Mouse (Mus musculus): ENCODE results near the gene Npepl1. TPM values are rescaled to one million over a fixed set of nuclear protein-coding genes. Genes with fewer than 3 reads are reported as not detected.

Npepl1 gene
- polyA plus RNA-seq (2012; ENCODE audit: insufficient read depth, insufficient read length, missing spikeins), result 53.2 and 53.4 TPM in 2 replicates

DNA sequence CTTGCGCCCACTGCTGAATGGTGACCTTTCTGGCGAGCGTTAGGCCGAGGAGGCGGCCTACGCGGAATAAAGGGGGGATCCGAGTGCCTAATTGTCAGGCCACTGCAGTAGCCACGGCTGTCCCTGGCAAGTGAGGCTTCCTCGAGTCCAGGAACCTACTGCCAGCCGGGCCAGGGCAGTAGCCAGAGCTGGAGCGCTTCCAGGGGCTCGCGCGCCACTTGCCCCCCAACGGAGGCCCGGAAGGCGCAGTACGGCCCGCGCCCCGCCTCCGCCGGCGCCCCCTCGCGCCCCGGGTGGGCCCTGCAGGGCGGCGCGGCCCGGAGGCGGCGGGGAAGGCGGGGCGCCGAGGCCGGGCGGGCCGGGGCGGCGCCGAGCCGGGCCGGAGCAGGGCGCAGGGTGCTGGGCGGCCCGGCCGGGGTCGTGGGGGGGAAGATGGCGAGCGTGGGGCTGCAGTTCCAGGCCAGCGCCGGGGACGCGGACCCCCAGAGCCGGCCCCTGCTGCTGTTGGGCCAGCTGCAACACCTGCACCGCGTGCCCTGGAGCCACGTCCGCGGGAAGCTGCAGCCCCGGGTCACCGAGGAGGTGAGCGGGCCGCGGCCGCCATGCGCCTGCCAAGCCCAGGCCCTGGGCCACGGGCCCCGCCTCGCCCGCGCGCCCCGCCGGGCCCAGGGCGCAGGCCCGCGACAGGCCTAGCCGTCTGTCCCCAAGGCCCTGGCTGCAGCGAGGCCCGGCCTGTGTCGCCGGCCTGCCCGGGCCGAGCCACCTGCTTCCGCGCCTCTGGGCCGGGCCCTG is at the start of gene Npepl1:
Npepl1 (plus strand) TSS at position 359 of the 792 bp plus-strand sequence.
- Histone ChIP-seq H3K4me1 (ENCODE audit: control insufficient read depth, insufficient read depth, insufficient read length, low read length) (peaks cover 5% of the 10 kb centered on the region; the same call in 1 of the 2 replicates), H3K4me3 (ENCODE audit: insufficient read depth, low read depth, low read length) (peak within 1 kb of the TSS; percentile 75)

DNA sequence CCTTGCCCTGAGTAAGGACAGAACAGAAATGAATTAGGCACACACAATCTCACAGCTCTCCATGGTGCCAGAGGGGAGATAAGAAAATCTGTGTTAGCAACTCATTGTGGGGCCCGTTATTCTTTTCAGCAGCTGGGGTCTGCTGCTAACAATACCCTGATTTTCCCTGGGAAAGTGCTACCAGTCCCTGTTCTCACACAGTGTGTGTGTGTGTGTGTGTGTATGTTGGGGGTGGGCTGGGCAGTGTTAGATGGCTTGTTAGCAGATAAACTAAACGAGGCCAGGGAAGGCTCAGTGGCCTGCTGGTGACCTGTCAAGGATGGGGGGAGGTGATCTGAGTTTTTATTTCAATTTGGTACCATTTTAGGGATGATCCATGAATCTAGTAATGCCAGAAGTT is 48.9 kb upstream of the Npepl1 start:
- Histone ChIP-seq H3K4me1 (ENCODE audit: control insufficient read depth, insufficient read depth, insufficient read length, low read length) (no peaks in the 10 kb centered on the region), H3K4me3 (ENCODE audit: insufficient read depth, low read depth, low read length) (no peak overlapping the region), H3K27ac (replicated peaks; ENCODE audit: low read depth, low read length) (no peak overlapping the region)

More for the DNA sequence above, at the start of gene Npepl1:
- peak within 1 kb of the TSS; percentile 40 for H3K27ac ChIP-seq (replicated peaks; ENCODE audit: low read depth, low read length)

DNA sequence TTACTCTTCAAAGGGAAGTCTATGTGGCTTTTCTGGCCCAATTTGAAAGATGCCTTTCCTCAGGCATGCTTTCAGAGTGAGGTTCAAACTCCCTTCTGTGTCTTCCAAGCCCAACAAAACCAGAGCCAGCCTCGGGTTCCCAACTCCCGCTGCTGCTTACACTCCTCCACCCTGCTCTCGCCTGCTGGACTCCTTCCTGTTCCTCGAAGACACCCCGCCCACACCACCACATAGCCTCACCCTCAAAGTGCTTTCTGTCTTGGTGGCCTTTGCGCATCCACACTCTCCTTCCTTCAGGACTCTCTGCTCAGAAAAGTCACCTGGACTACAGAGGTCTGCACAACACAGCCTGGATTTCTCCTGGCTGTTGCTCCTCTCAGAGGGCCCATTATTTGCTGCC is 47.1 kb upstream of the Npepl1 start:
- H3K4me3 ChIP-seq (ENCODE audit: insufficient read depth, low read depth, low read length), result no peak overlapping the region
- no peak overlapping the region for H3K27ac ChIP-seq (replicated peaks; ENCODE audit: low read depth, low read length)
- no peaks in the 10 kb centered on the region for H3K4me1 ChIP-seq (ENCODE audit: control insufficient read depth, insufficient read depth, insufficient read length, low read length)

DNA sequence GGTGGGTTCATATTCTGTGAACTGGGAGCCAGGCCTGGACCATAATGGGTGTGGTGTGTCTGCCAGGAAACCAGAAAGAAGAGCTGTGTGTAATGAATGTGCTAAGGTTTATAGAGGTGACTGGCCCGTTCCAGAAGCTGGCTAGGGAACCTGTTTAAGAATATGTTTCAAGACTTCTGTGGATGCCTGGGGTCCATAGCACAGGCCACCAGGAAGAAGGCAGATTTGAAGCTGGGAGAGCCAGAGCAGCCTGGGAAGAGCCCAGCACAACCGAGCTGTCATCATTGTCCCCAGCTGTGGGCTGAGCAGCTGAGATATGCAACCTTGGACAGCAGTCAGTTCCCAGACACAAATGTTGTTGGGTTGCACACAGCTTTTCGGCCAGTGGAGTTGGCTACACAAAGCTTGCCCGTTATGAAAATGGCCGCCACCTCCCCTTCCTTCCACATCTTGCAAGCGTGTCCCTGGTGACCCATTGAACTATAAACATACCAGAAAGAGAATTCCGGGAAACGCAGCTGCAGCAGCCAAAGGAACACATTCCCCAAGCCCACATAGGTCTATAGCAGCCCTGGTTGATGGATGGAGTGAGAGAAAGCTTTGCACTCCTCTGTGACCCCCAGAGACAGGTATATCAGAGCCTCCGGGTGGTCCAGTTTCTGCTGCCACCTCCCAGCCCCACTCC is 46.5 kb upstream of the Npepl1 start:
- Histone ChIP-seq H3K27ac (replicated peaks; ENCODE audit: low read depth, low read length) (no peak overlapping the region), H3K4me3 (ENCODE audit: insufficient read depth, low read depth, low read length) (no peak overlapping the region), H3K4me1 (ENCODE audit: control insufficient read depth, insufficient read depth, insufficient read length, low read length) (no peaks in the 10 kb centered on the region)

DNA sequence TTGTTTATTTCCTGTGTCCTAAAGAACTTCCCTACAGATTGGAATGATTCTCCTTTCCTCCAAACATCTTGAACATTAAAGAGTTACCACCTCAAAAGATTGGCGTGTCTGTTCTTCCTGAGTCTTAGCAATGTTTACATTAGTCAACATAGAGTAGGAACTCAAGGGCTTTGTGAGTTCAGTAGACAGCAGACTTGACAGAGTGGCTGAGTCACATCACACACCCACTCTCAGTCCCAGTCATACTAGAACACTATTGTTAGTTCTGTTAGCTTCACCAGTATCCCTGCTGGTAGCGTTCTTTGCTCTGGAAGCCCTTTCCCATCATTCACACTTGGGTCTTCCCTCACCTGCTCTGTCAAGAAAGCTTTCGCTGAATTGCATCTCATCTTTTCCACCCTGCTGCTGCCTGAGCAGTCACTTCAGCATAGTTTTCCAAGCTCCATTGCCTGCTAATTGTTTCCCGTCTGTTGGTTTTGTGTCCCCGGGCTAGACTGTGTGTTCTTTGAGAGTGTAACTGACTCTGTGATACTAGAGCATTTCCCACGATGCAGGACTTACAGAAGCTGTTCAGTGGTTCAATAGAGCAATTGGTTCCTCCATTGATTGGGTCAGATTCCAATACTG is 42.2 kb upstream of the Npepl1 start:
- Histone ChIP-seq H3K4me3 (ENCODE audit: insufficient read depth, low read depth, low read length) (no peak overlapping the region), H3K27ac (replicated peaks; ENCODE audit: low read depth, low read length) (no peak overlapping the region), H3K4me1 (ENCODE audit: control insufficient read depth, insufficient read depth, insufficient read length, low read length) (no peaks in the 10 kb centered on the region)

DNA sequence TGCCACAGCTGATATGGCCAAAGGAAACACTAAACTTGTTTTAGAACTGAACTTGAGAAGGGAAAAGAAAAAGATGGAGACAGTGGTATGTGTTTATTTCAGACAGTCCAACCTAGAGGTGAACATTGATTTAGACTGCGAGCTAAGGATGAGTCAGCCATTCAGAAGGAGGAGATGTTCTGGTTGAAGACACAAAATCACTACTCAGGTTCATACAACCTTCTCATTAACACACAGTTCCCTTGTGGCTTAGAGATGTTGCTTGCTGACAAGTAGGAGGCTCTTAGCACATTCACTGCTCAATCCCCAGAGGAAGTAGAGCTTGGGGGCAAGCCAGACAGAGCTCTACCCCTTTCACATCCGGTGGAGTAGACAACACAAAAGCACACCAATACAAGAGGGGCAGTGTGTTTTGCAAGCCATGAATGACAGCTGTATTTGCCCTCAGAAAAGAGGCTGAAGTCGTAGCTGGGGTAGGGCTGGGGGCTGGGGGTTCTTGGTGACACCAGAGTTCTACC is 40.6 kb upstream of the Npepl1 start:
- Histone ChIP-seq H3K27ac (replicated peaks; ENCODE audit: low read depth, low read length) (no peak overlapping the region), H3K4me1 (ENCODE audit: control insufficient read depth, insufficient read depth, insufficient read length, low read length) (no peaks in the 10 kb centered on the region), H3K4me3 (ENCODE audit: insufficient read depth, low read depth, low read length) (no peak overlapping the region)

DNA sequence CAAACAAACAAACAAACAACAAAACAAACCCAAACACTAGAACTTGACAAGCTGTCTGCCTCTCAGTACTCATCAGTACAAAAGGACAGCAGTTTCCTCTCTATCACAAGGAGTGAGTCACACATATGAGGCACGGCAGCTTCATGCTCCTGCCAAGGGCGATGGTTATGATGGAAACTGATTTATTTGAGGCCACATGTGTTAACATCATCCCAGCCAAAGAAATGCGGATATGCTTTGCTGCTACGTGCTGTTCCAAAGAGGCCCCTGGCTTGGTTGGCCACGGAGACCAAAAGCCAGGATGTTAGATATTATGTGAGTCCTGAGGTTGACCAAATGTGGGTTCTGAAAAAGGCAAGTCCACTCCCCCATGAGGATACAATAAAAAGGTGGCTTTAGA is 38.7 kb upstream of the Npepl1 start:
- no peak overlapping the region for H3K4me3 ChIP-seq (ENCODE audit: insufficient read depth, low read depth, low read length)
- H3K27ac ChIP-seq (replicated peaks; ENCODE audit: low read depth, low read length), result no peak overlapping the region
- peaks cover 5% of the 10 kb centered on the region for H3K4me1 ChIP-seq (ENCODE audit: control insufficient read depth, insufficient read depth, insufficient read length, low read length)

DNA sequence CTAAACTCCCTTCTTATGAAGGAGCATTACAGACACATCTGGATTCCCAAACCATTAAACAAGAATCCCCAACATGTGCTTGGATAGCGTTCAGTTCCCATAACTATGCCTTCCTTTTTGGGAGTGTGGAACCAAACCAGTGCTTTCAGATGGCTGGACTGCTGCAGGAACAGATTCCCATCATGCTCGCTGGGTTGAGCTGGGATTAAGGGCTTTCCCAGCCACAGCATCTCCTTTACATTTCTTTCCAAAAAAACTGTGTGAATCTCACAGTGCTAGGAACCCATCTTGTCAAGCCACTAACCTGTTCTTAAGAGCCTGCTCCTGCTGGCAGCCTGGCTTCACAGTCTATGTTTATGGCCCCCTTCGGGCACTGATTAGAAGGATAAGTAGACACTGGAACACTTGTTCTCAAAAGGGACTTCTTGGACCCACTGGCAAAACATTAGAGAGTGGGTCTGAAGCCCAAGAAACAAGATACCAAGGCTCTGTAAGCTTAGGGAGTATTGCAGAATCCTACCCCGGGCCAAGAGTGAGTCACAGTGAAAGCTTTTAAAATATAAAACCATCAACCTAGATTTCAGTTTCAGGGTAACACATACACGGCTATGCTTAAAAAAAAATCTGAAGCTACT is 36.9 kb upstream of the Npepl1 start:
- Histone ChIP-seq H3K4me3 (ENCODE audit: insufficient read depth, low read depth, low read length) (no peak overlapping the region), H3K27ac (replicated peaks; ENCODE audit: low read depth, low read length) (no peak overlapping the region), H3K4me1 (ENCODE audit: control insufficient read depth, insufficient read depth, insufficient read length, low read length) (peaks cover 9% of the 10 kb centered on the region)

DNA sequence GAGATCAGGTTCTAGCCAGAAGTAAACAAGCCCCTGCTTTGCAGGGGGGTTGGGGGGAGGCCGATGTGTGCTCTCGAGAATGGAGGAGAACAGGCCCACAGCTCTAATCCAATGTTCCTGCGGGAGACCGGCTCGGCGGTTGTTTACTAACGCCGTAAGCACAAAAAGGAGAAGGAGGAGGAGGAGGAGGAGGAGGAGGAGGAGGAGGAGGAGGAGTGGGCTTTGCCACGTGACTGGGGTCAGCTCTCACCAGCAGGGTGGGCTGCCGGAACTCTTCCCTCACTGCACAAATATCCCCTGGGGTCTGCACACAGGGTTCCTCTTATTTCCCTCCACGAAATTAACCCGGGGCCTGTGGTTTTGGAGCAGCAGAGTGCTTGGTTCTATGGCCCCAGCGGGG is 35.5 kb upstream of the Npepl1 start:
- H3K27ac ChIP-seq (replicated peaks; ENCODE audit: low read depth, low read length), result no peak overlapping the region
- peak overlapping the region; percentile 35; the same call in 1 of the 2 replicates for H3K4me3 ChIP-seq (ENCODE audit: insufficient read depth, low read depth, low read length)
- H3K4me1 ChIP-seq (ENCODE audit: control insufficient read depth, insufficient read depth, insufficient read length, low read length), result peaks cover 9% of the 10 kb centered on the region

DNA sequence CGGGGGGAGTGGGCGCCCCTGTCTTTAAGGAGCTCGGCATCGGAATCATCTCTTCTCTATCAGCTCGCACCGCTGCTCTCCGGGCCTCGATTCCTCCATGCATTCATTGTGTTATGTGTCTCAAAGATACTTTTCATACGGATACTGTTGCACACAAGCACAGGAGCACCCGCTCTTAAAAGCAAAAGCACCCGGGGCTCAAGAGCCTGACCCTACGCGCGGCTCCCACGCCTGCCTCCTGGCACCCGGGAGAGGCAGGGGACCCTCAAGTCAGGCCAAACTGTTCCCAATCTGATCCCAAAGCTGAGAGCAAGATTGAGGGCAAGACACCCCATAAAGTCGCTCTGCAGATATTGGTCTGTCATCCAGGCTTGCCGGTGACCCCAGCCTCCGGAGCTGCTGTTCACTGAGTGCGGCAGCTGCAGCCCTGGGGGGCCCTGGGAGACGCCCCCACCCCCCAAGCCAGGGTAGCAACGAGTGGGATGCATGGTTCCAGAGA is 35.0 kb upstream of the Npepl1 start:
- peaks cover 9% of the 10 kb centered on the region for H3K4me1 ChIP-seq (ENCODE audit: control insufficient read depth, insufficient read depth, insufficient read length, low read length)
- peak overlapping the region; percentile 35 for H3K4me3 ChIP-seq (ENCODE audit: insufficient read depth, low read depth, low read length)
- no peak overlapping the region; the same call in 1 of the 2 replicates for H3K27ac ChIP-seq (replicated peaks; ENCODE audit: low read depth, low read length)

DNA sequence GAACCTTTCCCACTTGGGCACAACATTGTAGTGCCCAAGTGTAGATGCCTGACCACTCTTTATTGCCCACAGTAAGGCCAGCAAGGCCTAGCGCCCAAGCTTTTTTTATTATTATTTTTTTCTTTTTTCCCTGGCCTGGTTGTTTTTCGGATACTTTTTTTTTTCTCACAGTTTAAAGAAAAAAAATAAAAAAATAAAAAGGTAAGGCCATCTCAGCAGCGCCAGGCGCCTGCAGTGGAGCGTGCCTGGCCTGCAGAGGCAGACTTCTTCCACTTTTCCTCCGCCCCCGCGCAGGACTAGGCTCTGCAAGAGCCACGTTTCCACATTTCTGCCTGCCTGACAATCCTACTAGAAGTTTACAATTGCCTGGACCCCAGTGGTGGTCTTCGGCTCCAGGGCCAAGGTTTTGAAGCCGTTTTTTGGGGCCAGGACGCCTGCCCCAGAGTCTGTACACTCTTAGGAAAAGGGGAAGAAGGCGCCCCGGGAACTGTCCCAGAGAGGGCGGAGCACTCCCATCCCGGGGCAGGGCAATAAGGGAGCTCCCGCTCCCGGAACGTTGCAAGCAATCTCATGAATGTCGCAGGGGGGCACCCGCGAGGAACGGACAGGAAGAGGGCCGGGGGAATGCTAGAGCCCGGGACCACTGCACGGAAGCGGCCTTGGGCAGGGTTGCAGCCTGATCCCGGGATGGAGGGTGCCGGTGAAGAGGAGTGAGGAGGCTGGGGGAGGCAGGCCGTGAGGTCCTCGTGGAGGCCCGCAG is 34.3 kb upstream of the Npepl1 start, which contains the start of gene Stx16:
Stx16 (plus strand) TSS at position 636 of the 760 bp plus-strand sequence.
- Histone ChIP-seq H3K4me3 (ENCODE audit: insufficient read depth, low read depth, low read length) (peak within 1 kb of the TSS; percentile 81), H3K27ac (replicated peaks; ENCODE audit: low read depth, low read length) (peak within 1 kb of the TSS; percentile 71), H3K4me1 (ENCODE audit: control insufficient read depth, insufficient read depth, insufficient read length, low read length) (peaks cover 9% of the 10 kb centered on the region)

DNA sequence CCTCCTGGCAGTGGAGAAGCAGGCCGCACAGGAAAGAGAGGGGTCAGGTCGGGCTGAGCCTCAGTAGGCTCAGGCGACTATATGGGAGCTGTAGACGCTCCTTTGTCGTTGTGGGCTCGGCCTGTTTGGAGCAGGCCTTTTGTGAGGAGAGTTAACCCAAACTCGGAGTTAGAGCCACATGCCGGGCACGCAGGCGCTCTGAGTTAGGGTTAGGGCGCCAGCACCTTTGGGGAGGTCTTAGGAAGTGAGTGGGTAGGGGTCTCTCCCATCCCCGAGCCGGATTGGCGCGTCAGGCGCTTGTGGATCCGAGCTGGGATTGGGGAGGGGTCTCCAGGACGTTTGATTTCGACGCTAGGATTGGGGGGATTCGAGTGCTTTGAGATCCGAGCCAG is 33.7 kb upstream of the Npepl1 start:
- H3K27ac ChIP-seq (replicated peaks; ENCODE audit: low read depth, low read length), result peak overlapping the region; percentile 35
- H3K4me3 ChIP-seq (ENCODE audit: insufficient read depth, low read depth, low read length), result peak overlapping the region; percentile 81
- peaks cover 9% of the 10 kb centered on the region for H3K4me1 ChIP-seq (ENCODE audit: control insufficient read depth, insufficient read depth, insufficient read length, low read length)

DNA sequence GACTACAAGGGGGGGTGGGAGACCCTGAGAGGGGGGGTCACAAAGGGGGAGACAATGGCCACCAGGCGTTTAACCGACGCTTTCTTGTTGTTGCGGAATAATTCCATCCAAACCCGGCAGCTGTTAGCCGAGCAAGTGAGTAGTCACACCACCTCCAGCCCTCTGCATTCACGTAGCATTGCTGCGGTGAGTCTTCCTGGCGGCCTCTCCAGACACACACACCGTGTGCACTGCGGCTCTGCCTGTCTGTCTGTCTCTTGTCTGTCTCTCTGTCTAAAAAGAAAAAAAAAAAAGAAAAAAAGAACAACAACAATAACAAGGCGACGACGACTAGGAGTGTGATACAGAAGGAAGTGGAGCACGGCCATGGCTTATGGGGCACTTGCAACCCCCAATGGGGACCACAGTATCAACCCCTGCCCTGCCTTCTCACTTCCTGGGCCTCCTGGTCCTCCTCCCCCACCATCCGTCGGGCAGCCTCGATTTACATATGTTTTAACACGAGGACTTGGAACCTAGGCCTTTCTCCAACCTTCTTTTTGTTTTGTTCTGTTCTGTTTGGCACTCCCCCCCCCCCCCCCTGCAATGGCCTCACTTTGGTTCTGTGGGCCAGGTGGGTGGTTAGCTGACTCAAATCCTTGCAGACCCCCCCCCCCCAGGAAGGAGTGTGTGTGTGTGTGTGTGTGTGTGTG is 33.0 kb upstream of the Npepl1 start:
- H3K4me3 ChIP-seq (ENCODE audit: insufficient read depth, low read depth, low read length), result peak overlapping the region; percentile 81

More for the DNA sequence above, 33.0 kb upstream of the Npepl1 start:
- Histone ChIP-seq H3K4me1 (ENCODE audit: control insufficient read depth, insufficient read depth, insufficient read length, low read length) (peaks cover 9% of the 10 kb centered on the region), H3K27ac (replicated peaks; ENCODE audit: low read depth, low read length) (peak overlapping the region; percentile 35; the same call in 1 of the 2 replicates)
